Mouse (Mus musculus): Measurements from ENCODE around the gene Ccdc3.

DNA sequence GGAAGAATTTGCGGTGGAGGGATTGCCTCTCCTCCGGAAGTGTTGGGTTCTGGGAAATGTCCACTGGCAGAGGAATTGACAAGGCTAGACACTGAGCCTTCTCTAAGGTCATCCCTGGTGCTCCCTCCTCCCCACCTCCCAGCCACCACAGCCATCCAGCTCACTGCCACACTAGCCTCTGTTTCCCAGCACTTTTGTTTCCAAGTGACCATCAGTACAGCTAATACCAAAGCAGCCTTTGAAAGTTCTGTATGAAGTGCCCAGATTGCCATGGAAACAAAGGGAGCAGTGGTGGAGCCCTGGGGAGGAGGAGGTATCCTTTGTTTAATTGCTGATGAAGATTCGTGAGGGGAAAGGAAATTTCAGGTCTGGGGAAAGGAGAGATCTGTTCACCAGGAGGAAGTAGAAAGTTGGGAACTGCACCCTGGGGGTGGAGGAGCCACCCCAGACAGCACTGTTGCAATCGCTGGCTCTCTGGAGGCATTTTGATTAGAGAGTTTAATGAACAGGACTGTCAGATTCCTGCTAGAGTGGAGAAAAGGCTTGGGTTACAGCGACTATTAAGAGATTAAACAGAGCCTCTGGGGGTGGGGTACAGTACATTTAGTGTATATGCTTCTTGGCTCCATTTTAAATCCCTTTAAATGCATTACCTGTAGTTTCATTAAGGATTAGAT is 20.6 kb upstream of the Ccdc3 start:
- TF ChIP-seq CTCF (conservative IDR thresholded peaks at IDR 0.05; ENCODE audit: low read length) = no peak
- no peak for TF ChIP-seq NANOG (IDR thresholded peaks at IDR 0.05; ENCODE audit: borderline replicate concordance, low read length)
- TF ChIP-seq POU5F1 (IDR thresholded peaks at IDR 0.05; ENCODE audit: borderline replicate concordance, low read length) = no peak
